Mouse (Mus musculus) layer of hippocampus, postnatal 10 days (tissue): ENCODE results near the gene Gm11639. TPM values are rescaled to one million over a fixed set of nuclear protein-coding genes. Genes with fewer than 3 reads are reported as not detected.

Source experiments
- DNase-seq, 2 experiments: peaks; one replicate each; pipeline ENCODE4 v3.0.0; 2021; ENCODE audit warnings: low spot score in 2 of 2
- total RNA-seq, 2 experiments: library from RNA; stranded (reverse); gene quantifications; 2 replicates each; pipeline ENCODE4 v1.2.3; 2021

Gene Gm11639
- total RNA-seq, 2 experiments from 2014 or later = 0.58 to 0.82 TPM

- no peak for DNase-seq
Observed at GRCm38 (mm10) chr11:104704097-104704496, 18.6 kb downstream of the Gm11639 start.

DNA sequence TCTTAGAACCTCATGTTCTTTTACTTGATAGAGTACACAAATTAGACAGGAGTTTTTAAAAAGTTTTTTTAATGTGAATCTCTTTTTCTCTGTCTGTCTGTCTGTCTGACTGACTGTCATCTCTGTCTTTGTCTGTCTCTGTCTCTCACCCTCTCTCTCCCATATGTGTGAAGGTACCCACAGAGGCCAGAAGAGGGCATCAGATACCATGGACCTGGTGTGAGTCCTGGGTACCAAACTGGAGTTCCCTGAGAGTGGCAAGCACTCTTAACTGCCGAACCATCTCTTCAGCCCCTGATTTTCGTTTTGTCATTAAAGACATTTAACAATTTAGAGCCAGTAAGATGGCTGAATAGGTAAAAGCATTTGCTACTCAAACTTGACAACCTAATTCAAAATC is 21.6 kb downstream of the Gm11639 start:
- DNase-seq = no peak

DNA sequence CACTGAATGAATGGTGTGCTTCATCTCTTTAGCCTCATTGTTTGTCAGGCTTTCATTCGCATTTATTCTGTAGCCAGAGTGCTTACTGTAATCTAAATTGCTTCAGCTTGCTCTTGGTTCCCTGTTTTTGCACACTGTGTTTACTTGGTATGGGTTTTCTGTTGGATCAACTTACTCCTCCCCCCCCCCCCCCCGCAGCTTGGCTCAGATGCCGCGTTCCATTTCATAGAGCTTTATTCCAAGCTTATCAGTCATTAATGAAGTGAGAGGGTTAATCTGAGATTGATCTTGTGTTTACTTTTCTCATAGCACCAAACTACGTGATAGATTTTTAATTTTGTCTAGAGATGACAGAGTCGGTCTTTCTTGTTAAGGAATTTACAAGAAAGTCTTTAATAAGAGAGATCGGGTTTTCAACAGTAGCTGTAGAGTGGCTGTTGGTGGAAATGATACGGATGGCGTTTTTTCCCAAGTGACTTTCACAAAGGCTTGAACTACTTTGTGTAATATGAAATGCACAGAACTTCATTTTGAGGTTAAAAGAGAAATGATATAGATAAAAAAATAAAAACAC is 59.6 kb downstream of the Gm11639 start:
- DNase-seq = no peak

GRCm38 (mm10) chr11:104765762-104766161 is 80.3 kb downstream of the Gm11639 start:
- no peak for DNase-seq

DNA sequence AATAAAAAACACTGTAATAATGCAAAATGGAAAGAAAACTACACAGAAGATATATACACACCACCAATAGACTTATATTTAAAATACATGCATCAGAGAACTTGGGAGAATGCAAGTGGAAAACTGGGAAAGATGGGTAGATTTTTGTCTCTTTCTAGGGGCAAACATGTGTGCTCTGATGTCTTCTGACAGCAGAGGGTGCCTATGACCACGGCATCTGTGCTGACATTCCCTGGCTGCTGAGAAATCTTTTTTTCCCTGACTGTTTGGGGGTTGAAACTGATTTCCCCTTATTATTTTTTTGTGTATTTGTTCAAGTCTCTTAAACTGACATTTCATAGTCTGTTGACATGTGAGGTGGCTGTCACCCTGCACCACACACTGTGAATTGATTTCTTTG is 81.6 kb downstream of the Gm11639 start:
- DNase-seq = no peak

DNA sequence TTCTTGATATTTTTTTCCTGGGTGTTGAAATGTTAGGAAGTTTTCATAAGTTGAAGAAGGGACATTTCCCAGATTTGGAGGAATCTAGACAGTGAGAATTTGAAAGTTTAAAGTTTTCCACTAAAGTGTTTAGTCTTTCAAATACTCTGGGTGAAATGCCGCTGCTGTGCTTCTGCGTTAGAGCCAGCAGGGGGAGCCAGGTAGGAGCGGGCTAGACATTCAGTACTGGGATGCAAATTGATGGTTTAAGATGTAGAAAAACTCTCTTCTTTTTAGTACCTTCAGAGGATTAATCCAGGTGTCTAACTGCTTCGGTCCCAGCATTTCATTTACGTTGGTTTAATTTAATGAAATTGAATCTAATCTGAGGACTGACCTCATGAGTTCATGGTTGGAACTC is 82.6 kb downstream of the Gm11639 start:
- DNase-seq = peak; percentile 51 to 59

DNA sequence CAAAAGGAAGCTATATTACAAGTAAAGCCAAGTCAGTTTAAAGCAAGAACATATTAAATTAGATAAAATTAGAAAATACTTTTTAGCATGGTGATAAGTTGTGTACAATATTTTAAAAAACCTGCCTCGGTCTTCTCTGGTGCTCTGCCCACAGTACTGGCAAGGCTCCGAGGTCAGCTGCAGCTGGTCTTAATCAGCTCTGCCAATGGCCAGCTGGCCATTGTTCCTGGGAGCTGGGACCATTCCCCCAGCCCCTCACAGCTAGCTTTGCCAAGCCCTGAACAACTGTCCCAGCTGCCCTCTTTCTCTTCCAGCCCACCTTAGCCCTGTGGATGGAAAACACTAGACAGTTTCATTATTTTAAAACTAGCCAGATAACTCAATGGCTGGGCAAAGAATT is 93.3 kb downstream of the Gm11639 start:
- no peak for DNase-seq

DNA sequence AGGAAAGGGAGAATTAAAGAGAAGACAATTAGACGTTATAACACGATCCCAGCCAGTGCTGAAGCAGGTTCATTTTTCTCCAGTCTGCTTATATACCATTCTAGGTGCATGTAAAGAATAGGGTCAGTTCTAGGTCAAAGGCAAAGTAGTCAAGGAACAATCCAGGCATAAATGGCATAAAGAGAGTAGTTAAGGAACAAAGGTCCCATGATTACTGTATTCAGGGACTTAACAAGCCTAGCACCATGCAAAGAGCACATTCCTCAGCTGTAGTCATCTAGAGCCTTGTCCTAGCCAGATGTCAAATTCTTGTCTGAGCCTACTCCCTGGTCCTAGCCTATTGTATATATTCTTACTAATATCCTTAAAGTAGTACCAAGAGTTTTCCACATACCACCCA is 259.2 kb downstream of the Gm11639 start:
- DNase-seq = no peak

- no peak for DNase-seq
Observed at GRCm38 (mm10) chr11:104952349-104952748, 266.8 kb downstream of the Gm11639 start.

- no peak for DNase-seq
Observed at GRCm38 (mm10) chr11:104967862-104968261, 282.4 kb downstream of the Gm11639 start.

- no peak for DNase-seq
Observed at GRCm38 (mm10) chr11:104968388-104968787, 282.9 kb downstream of the Gm11639 start.

- no peak for DNase-seq
Observed at GRCm38 (mm10) chr11:104971322-104971721, 285.8 kb downstream of the Gm11639 start.

DNA sequence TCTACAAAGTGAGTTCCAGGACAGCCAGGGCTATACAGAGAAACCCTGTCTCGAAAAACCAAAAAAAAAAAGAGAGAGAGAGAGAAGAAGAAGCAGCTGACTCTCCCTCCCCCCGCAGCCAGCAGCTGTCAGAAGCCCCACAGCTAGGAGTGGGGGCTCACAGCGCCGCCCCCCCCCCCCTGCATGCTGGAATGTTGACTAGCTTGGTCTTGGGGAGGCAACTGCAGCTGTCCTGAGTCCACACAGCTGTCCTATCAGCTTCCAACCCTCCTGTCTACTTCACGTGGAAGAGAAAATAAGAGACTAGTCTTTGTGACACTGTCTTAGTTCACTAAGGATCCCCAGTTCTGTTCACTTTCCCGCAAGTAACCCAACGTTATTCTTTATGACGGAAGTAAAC is 287.0 kb downstream of the Gm11639 start:
- DNase-seq = no peak

GRCm38 (mm10) chr11:104977976-104978375 is 292.5 kb downstream of the Gm11639 start:
- no peak for DNase-seq

DNA sequence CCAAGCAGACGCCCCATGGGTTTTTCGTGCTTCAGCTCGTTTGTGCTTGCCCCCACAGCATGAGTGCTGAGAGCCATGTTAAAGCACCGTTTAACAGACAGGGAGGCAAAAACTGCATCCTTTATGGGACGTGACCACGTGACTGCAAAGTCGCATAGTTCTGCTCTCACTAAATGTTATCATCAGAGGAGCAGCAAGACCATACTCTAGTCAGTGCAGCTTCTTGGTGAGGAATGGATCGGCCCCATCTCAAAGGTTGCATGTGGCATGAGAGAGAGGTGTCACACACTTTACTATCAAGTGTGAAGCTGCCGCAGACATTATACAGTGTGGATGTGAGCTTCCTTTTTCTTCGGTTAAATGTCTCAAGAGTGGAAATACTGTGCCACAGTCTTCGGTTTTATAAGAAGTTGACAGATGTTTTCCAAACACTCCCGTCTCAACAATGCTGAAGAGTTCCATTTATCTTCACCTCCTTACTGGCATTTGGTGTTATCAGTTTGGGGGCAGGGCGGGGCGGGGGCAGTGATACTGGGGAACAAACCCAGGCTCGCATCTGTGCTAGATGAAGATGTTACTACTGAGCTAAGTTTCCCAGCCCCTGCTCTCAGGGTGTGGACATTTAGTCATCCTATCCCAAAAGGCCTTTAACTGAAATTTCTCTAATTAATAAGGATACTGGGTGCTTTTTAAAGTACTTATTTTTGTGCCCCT is 296.0 kb downstream of the Gm11639 start:
- DNase-seq = no peak

GRCm38 (mm10) chr11:105009232-105009631 is 323.7 kb downstream of the Gm11639 start:
- no peak for DNase-seq

GRCm38 (mm10) chr11:105021071-105021470 is 335.6 kb downstream of the Gm11639 start:
- no peak for DNase-seq

- no peak for DNase-seq
Observed at GRCm38 (mm10) chr11:105028744-105029348, 343.3 kb downstream of the Gm11639 start.

DNA sequence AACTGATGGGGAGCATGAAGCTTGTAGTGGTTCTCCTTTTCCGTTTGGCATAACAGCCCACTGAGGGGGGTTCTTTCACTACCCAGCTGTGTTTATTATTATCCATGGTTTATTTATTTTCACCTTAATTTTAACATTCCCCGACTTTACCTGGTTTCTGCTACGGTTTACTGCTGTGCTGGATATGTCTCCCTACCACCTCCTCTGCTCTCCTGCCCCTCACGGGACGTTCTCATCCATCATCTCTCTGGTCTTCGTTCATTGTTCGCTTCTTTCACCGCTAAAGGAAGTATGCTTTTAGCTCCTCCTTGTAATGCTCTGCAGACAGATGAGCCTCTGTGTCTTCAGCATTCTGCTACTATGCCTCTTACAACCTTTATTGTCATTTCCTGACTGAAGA is 344.0 kb downstream of the Gm11639 start:
- DNase-seq = no peak

- DNase-seq = no peak
Observed at GRCm38 (mm10) chr11:105030229-105030628, 344.7 kb downstream of the Gm11639 start.

DNA sequence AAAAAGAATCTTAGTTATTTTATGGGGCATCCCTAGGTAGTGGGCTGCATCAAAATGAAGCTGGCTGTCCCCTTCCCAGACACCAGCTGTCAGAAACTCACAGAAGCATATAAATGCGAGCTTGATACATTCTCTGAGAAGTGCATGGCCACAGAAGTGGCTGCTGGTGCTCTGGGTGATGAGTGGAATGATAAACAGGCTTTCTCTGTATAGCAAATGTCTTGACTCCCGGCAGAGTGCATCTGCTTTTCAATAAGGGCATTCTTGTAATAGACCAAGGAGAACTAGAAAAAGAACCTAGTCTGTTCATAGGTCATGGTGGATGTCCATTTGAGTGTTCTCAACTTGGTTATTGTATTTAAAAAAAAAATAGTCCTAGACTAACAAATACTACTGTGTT is 345.6 kb downstream of the Gm11639 start:
- peak in 1 of 2 experiments; percentile 10 for DNase-seq

DNA sequence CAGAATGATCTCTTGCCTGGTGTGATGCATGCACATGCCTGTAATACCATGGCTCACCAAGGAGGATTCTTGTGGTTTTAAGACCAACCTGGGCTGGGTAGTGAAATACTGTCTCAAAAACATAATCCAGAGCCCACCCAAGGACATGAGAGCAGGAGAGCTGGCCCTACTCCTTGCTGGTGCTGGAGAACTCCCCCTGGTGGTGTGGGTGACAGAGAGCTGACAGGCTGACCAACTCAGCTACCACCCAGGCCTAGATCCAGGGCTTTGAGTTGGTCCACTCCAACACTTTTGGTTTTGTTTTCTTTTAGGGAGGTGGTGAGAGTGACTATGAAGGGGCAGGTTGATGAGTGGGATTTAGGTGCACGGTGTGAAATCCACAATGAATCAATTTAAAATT is 349.6 kb downstream of the Gm11639 start:
- no peak for DNase-seq

DNA sequence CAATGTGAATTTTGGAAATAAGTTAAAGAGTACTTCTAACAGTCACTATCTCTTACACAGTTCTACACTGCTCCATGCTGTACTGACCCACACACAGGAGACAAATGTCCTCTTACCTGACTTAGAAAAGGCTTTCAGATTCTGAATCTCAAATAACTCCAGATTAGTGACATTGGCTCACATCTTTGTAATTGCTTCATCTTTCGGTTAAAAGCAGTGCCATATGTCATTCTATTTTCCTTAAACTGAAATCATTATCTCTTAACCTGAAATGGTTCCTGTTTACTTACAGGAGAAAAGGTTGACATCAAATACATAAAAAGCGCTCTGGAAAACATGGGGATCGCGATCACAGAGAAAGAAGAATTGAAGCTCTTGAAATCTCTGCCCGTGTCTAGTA is 377.8 kb downstream of the Gm11639 start, which contains the start of gene Efcab3:
TSS of gene Efcab3 (plus strand) at position 301 of the 400 bp plus-strand sequence.
- no peak for DNase-seq
